Comparison of ENCODE assay signal across 8 mouse cellular contexts in genomic region chr6:31390243-31390981, GRCm38 (mm10). TPM values are rescaled to one million over a fixed set of nuclear protein-coding genes. Genes with fewer than 3 reads are reported as not detected.
DNase-seq lines count a peak whose midpoint lies in the region; ATAC-seq and TF ChIP-seq lines count a peak whose summit lies in the region.

No protein-coding gene starts in this region.

- peaks cover 5% of the 10 kb centered on the region for H3K4me1 ChIP-seq in heart, embryonic 11.5 days (ENCODE audit: control insufficient read depth, insufficient read depth, low read length)

- H3K27ac ChIP-seq in left cerebral cortex, adult 2 months, result peak overlapping the region; percentile 24; the same call in 1 of the 2 replicates
- 0 out of 2 replicates have a peak overlapping the region, but pooled peaks have one; percentile 17 for H3K27ac ChIP-seq in heart, embryonic 11.5 days (ENCODE audit: low read depth, low read length)

- H3K4me3 ChIP-seq in left cerebral cortex, adult 2 months, result no peak overlapping the region
- no peak overlapping the region for H3K4me3 ChIP-seq in heart, embryonic 11.5 days (ENCODE audit: low read depth, low read length)

- intact Hi-C loops in left cerebral cortex, adult 2 months (cut with DNase I), result no loop called here

- no peaks in the 10 kb centered on the region for H3K27me3 ChIP-seq in heart, embryonic 11.5 days (ENCODE audit: control insufficient read depth, insufficient read depth, low read length)

- H3K36me3 ChIP-seq in heart, embryonic 11.5 days (ENCODE audit: control insufficient read depth, insufficient read depth, low read length), result no peaks in the 10 kb centered on the region

- TF ChIP-seq CTCF in left cerebral cortex, adult 2 months (IDR thresholded peaks at IDR 0.05), result peak; percentile 46

- no peak overlapping the region for H3K9ac ChIP-seq in heart, embryonic 11.5 days (ENCODE audit: low read depth, low read length)

- DNase-seq in left cerebral cortex, adult 2 months (ENCODE audit: extremely low spot score in 1 of 2, low spot score in 2 of 2), result peak in 1 of 2 experiments; percentile 29
- no peak for DNase-seq in left cerebral cortex, adult 8-10 months (ENCODE audit: low spot score in 2 of 2)
- peak; percentile 76 for DNase-seq in NIH3T3 (ENCODE audit: low read depth)
- DNase-seq in lung, adult 18-20 months, result peak; percentile 76 to 81
- DNase-seq in embryo, embryonic 10.5 days (ENCODE audit: low spot score), result no peak
- DNase-seq in layer of hippocampus, postnatal 14 days (ENCODE audit: low spot score in 2 of 2), result no peak

- 46% methylated on average over 8 of the region's 8 CpGs for WGBS in heart, embryonic 11.5 days (ENCODE audit: insufficient replicate concordance)

- H3K9me3 ChIP-seq in heart, embryonic 11.5 days (replicated peaks; ENCODE audit: control insufficient read depth, low read length), result no peaks in the 10 kb centered on the region

- no peak overlapping the region for H3K4me2 ChIP-seq in heart, embryonic 11.5 days

- no peak for ATAC-seq in heart, embryonic 11.5 days (replicated peaks; ENCODE audit: insufficient number of reproducible peaks, low FRiP score, low TSS enrichment)
- ATAC-seq in cerebellum, adult (ENCODE audit: insufficient number of reproducible peaks, low FRiP score, low TSS enrichment), result no peak

RNA-seq across cellular contexts. Expression of gene Mkln1, which starts 8.1 kb away (rescaled TPM):
- 100 to 1,000 TPM; 153 to 165 TPM for total RNA-seq in left cerebral cortex, adult 2 months (2021)
- total RNA-seq in left cerebral cortex, adult 8-10 months (2022), result 100 to 1,000 TPM; 153 to 177 (median 175) TPM
- polyA plus RNA-seq in heart, embryonic 11.5 days (2014; fragmentation: Nextera tagmentation; extraction: Ambion mirVana), result 220 and 227 TPM in 2 replicates
- total RNA-seq in layer of hippocampus, postnatal 14 days (2021), result 100 to 1,000 TPM; 127 to 139 TPM

Comparison
In these comparisons a context has a peak if more than half of its experiments do, and no peak if none do; other contexts are left out.
1. DNase-seq: peak in NIH3T3 (single experiment) and lung, adult 18-20 months (2 of 2); none in left cerebral cortex, adult 8-10 months (0 of 2), embryo, embryonic 10.5 days (single experiment) and layer of hippocampus, postnatal 14 days (0 of 2).